Comparison of ENCODE assay signal across 33 mouse cellular contexts in the genomic region with DNA sequence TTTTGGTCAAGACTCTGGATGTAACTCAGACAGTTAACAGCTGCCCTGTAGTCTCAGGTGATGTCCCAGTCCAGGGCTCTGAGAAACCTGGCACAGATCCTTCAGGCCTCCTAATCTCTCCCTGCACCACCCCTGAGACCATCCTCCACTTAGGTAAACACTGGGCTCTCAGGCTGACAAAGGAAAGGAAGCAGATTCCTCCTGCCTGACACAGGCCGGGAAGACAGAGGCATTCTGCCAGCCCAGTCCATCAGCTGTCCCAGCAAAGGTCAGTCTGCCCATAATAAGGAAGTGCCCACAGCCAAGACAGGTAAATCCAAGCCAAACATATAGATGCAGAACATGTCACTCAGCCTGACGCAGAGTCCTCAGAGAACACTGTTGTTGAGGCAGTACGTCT. TPM values are rescaled to one million over a fixed set of nuclear protein-coding genes. Genes with fewer than 3 reads are reported as not detected.
DNase-seq lines count a peak whose midpoint lies in the region; ATAC-seq and TF ChIP-seq lines count a peak whose summit lies in the region.
"Had no signal": no experiment of that assay in that cellular context is flagged by ENCODE, and none has a peak within 500 bp of the region (broad histone marks: within the 10 kb centered on the region; RNA-seq: fewer than 3 reads in every experiment).

No protein-coding gene starts in this region.

- H3K27ac ChIP-seq in heart, embryonic 12.5 days (ENCODE audit: poor library complexity, severe bottlenecking), result peak overlapping the region; percentile 1; the same call in 1 of the 2 replicates
- 0 out of 2 replicates have a peak overlapping the region, but pooled peaks have one; percentile 4 for H3K27ac ChIP-seq in midbrain, embryonic 10.5 days (replicated peaks)
- H3K27ac ChIP-seq in midbrain, postnatal 0 days (ENCODE audit: low read depth, low read length), result no peak overlapping the region
- H3K27ac ChIP-seq in intestine, postnatal 0 days (ENCODE audit: low read depth, low read length), result no peak overlapping the region; the same call in 1 of the 2 replicates
- H3K27ac ChIP-seq in forebrain, embryonic 11.5 days (ENCODE audit: low read depth, low read length), result no peak overlapping the region
- H3K27ac ChIP-seq: embryonic facial prominence, embryonic 10.5 days; hindbrain, embryonic 10.5 days; kidney, postnatal 0 days; limb, embryonic 15.5 days; liver, embryonic 14.5 days had no signal

- ATAC-seq in heart, embryonic 12.5 days (ENCODE audit: insufficient number of reproducible peaks, low FRiP score), result peak; percentile 51; the same call in 1 of the 2 replicates
- ATAC-seq in midbrain, postnatal 0 days (ENCODE audit: low FRiP score), result no peak
- ATAC-seq in intestine, postnatal 0 days, result peak; percentile 39; the same call in 1 of the 2 replicates
- no peak for ATAC-seq in forebrain, embryonic 11.5 days (replicated peaks; ENCODE audit: low FRiP score)
- ATAC-seq: hindbrain, embryonic 16.5 days had no signal

- no peak for DNase-seq in heart, postnatal 4 days
- no peak for DNase-seq in midbrain, embryonic 10.5 days (ENCODE audit: low spot score)
- no peak for DNase-seq in midbrain, postnatal 0 days (ENCODE audit: low spot score)
- DNase-seq in yolk sac, embryonic 10.5 days (ENCODE audit: low spot score), result peak; percentile 28
- DNase-seq in forebrain, embryonic 11.5 days (ENCODE audit: low spot score), result no peak
- DNase-seq: adrenal gland, adult 8-10 months; B cell, adult 2 months; cerebellum, adult 11 months; cerebellum, postnatal 10 days; gastrocnemius, postnatal 36 days; kidney, adult 18-20 months; left cerebral cortex, postnatal 4 days; thymus, adult 18-20 months; thymus, postnatal 36 days had no signal

- H3K36me3 ChIP-seq in heart, embryonic 12.5 days, result no peaks in the 10 kb centered on the region
- H3K36me3 ChIP-seq in midbrain, embryonic 10.5 days, result no peaks in the 10 kb centered on the region
- no peaks in the 10 kb centered on the region for H3K36me3 ChIP-seq in midbrain, postnatal 0 days (ENCODE audit: insufficient read depth, low read length)
- no peaks in the 10 kb centered on the region for H3K36me3 ChIP-seq in intestine, postnatal 0 days (ENCODE audit: control insufficient read depth, insufficient read depth)
- H3K36me3 ChIP-seq in forebrain, embryonic 11.5 days (ENCODE audit: control insufficient read depth, insufficient read depth, low read length), result no peaks in the 10 kb centered on the region
- H3K36me3 ChIP-seq: embryonic facial prominence, embryonic 10.5 days; hindbrain, embryonic 10.5 days; limb, embryonic 15.5 days had no signal

- H3K4me3 ChIP-seq in heart, embryonic 12.5 days, result no peak overlapping the region
- H3K4me3 ChIP-seq in midbrain, embryonic 10.5 days, result no peak overlapping the region
- H3K4me3 ChIP-seq in midbrain, postnatal 0 days (ENCODE audit: low read depth, low read length), result no peak overlapping the region
- H3K4me3 ChIP-seq in intestine, postnatal 0 days (ENCODE audit: low read depth, low read length), result no peak overlapping the region
- H3K4me3 ChIP-seq in forebrain, embryonic 11.5 days (ENCODE audit: low read depth, low read length), result no peak overlapping the region
- H3K4me3 ChIP-seq: embryonic facial prominence, embryonic 10.5 days; hindbrain, embryonic 10.5 days; limb, embryonic 15.5 days had no signal

- H3K9ac ChIP-seq in heart, embryonic 12.5 days, result no peak overlapping the region
- H3K9ac ChIP-seq in midbrain, postnatal 0 days (replicated peaks; ENCODE audit: low read length, poor library complexity, severe bottlenecking), result no peak overlapping the region
- H3K9ac ChIP-seq in intestine, postnatal 0 days (ENCODE audit: low read depth, low read length), result no peak overlapping the region
- no peak overlapping the region for H3K9ac ChIP-seq in forebrain, embryonic 11.5 days (ENCODE audit: low read length)
- H3K9ac ChIP-seq: limb, embryonic 15.5 days; liver, embryonic 14.5 days had no signal

- 60% methylated on average over 3 of the region's 3 CpGs for WGBS in heart, embryonic 12.5 days
- 71% methylated on average over 3 of the region's 3 CpGs for WGBS in midbrain, embryonic 10.5 days
- WGBS in midbrain, postnatal 0 days, result 74% methylated on average over 3 of the region's 3 CpGs
- 40% methylated on average over 3 of the region's 3 CpGs for WGBS in intestine, postnatal 0 days
- 73% methylated on average over 3 of the region's 3 CpGs for WGBS in forebrain, embryonic 11.5 days

- no peaks in the 10 kb centered on the region; the same call in 1 of the 2 replicates for H3K27me3 ChIP-seq in heart, embryonic 12.5 days (replicated peaks)
- H3K27me3 ChIP-seq in midbrain, embryonic 10.5 days (ENCODE audit: low read depth, poor library complexity, severe bottlenecking), result 0 out of 2 replicates have a peak, but pooled peaks cover 3% of the 10 kb centered on the region
- no peaks in the 10 kb centered on the region for H3K27me3 ChIP-seq in midbrain, postnatal 0 days (ENCODE audit: insufficient read depth, low read length)
- no peaks in the 10 kb centered on the region for H3K27me3 ChIP-seq in intestine, postnatal 0 days (replicated peaks; ENCODE audit: control insufficient read depth, insufficient read depth, low read length)
- no peaks in the 10 kb centered on the region for H3K27me3 ChIP-seq in forebrain, embryonic 11.5 days (ENCODE audit: control insufficient read depth, insufficient read depth, low read length)
- H3K27me3 ChIP-seq: CH12.LX; limb, embryonic 15.5 days had no signal

- H3K9me3 ChIP-seq in heart, embryonic 12.5 days (replicated peaks), result peaks cover 6% of the 10 kb centered on the region; the same call in 1 of the 2 replicates
- peaks cover 5% of the 10 kb centered on the region; the same call in 1 of the 2 replicates for H3K9me3 ChIP-seq in midbrain, embryonic 10.5 days (replicated peaks)
- H3K9me3 ChIP-seq in midbrain, postnatal 0 days (ENCODE audit: low read length), result no peaks in the 10 kb centered on the region
- H3K9me3 ChIP-seq in intestine, postnatal 0 days (ENCODE audit: control insufficient read depth), result no peaks in the 10 kb centered on the region
- no peaks in the 10 kb centered on the region for H3K9me3 ChIP-seq in forebrain, embryonic 11.5 days (ENCODE audit: control insufficient read depth, low read length)
- H3K9me3 ChIP-seq: limb, embryonic 15.5 days had no signal

- H3K4me1 ChIP-seq in heart, embryonic 12.5 days (replicated peaks), result peaks cover 1% of the 10 kb centered on the region; the same call in 1 of the 2 replicates
- peaks cover 4% of the 10 kb centered on the region; the same call in 1 of the 2 replicates for H3K4me1 ChIP-seq in midbrain, embryonic 10.5 days
- H3K4me1 ChIP-seq in midbrain, postnatal 0 days (ENCODE audit: insufficient read depth, low read length), result no peaks in the 10 kb centered on the region
- 0 out of 2 replicates have a peak, but pooled peaks cover 6% of the 10 kb centered on the region for H3K4me1 ChIP-seq in intestine, postnatal 0 days (replicated peaks; ENCODE audit: control insufficient read depth, insufficient read depth, low read length)
- no peaks in the 10 kb centered on the region for H3K4me1 ChIP-seq in forebrain, embryonic 11.5 days (replicated peaks; ENCODE audit: control insufficient read depth, insufficient read depth, low read length)

- no peak for TF ChIP-seq CTCF in midbrain, postnatal 0 days (IDR thresholded peaks at IDR 0.05)
- TF ChIP-seq CTCF in intestine, postnatal 0 days (IDR thresholded peaks at IDR 0.05; ENCODE audit: low read depth), result no peak

- H3K4me2 ChIP-seq in heart, embryonic 12.5 days, result no peak overlapping the region
- no peak overlapping the region for H3K4me2 ChIP-seq in midbrain, postnatal 0 days (ENCODE audit: low read depth, low read length, poor library complexity, severe bottlenecking)
- no peak overlapping the region for H3K4me2 ChIP-seq in intestine, postnatal 0 days (replicated peaks; ENCODE audit: low read depth)
- H3K4me2 ChIP-seq in forebrain, embryonic 11.5 days (ENCODE audit: low read depth, low read length, severe bottlenecking), result no peak overlapping the region
- H3K4me2 ChIP-seq: limb, embryonic 15.5 days had no signal

RNA-seq across cellular contexts. Expression of gene Calm2, which starts 36.1 kb away (rescaled TPM):
- polyA plus RNA-seq in heart, embryonic 12.5 days (2016; fragmentation: Nextera tagmentation; extraction: Ambion mirVana), result 619 and 647 TPM in 2 replicates
- 100 to 1,000 TPM; 289 to 299 TPM for total RNA-seq in heart, postnatal 4 days (2021)
- polyA plus RNA-seq in midbrain, embryonic 10.5 days (2016; fragmentation: Nextera tagmentation; extraction: Ambion mirVana), result 1,154 and 1,167 TPM in 2 replicates
- 1,303 and 1,380 TPM in 2 replicates for total RNA-seq in midbrain, postnatal 0 days (2014; rRNA removed)
- 3,238 and 3,263 TPM in 2 replicates for polyA plus RNA-seq in midbrain, postnatal 0 days (2015; fragmentation: Nextera tagmentation; extraction: Ambion mirVana)
- polyA plus RNA-seq in intestine, postnatal 0 days (2015; fragmentation: Nextera tagmentation; extraction: Ambion mirVana), result 756 and 774 TPM in 2 replicates
- polyA plus RNA-seq in forebrain, embryonic 11.5 days (2014; fragmentation: Nextera tagmentation; extraction: Ambion mirVana), result 1,239 and 1,306 TPM in 2 replicates

RNA-seq across cellular contexts. Expression of gene Stpg4, which starts 55.3 kb away (rescaled TPM):
- polyA plus RNA-seq in heart, embryonic 12.5 days (2016; fragmentation: Nextera tagmentation; extraction: Ambion mirVana), result not detected in 2 replicates
- total RNA-seq in heart, postnatal 4 days (2021), result not detected
- not detected in 2 replicates for polyA plus RNA-seq in midbrain, embryonic 10.5 days (2016; fragmentation: Nextera tagmentation; extraction: Ambion mirVana)
- total RNA-seq in midbrain, postnatal 0 days (2014; rRNA removed), result not detected in 2 replicates
- polyA plus RNA-seq in midbrain, postnatal 0 days (2015; fragmentation: Nextera tagmentation; extraction: Ambion mirVana), result 0.27 and 0.28 TPM in 2 replicates
- polyA plus RNA-seq in intestine, postnatal 0 days (2015; fragmentation: Nextera tagmentation; extraction: Ambion mirVana), result not detected in 2 replicates
- polyA plus RNA-seq in forebrain, embryonic 11.5 days (2014; fragmentation: Nextera tagmentation; extraction: Ambion mirVana), result not detected in 2 replicates
- total RNA-seq: adrenal gland, adult 8-10 months; CH12.LX; gastrocnemius, postnatal 36 days; heart, adult 8-10 months; layer of hippocampus, adult 18-20 months; layer of hippocampus, postnatal 14 days; left cerebral cortex, adult 8-10 months; left cerebral cortex, postnatal 4 days; megakaryocyte-erythroid progenitor cell, adult 5-6 weeks; MEL; neutrophil, adult 5-6 weeks had no signal
- polyA plus RNA-seq: cortical plate, adult 2 months; embryonic facial prominence, embryonic 10.5 days; heart, embryonic 16.5 days; hindbrain, embryonic 10.5 days; kidney, postnatal 0 days; limb, embryonic 15.5 days; liver, embryonic 14.5 days; stomach, embryonic 14.5 days had no signal

Comparison
In these comparisons a context has a peak if more than half of its experiments do, and no peak if none do; other contexts are left out.
1. H3K27ac ChIP-seq: peak in heart, embryonic 12.5 days (single experiment) and midbrain, embryonic 10.5 days (single experiment); none in midbrain, postnatal 0 days (single experiment), intestine, postnatal 0 days (single experiment) and forebrain, embryonic 11.5 days (single experiment).
2. ATAC-seq: peak in heart, embryonic 12.5 days (single experiment) and intestine, postnatal 0 days (single experiment); none in midbrain, postnatal 0 days (single experiment) and forebrain, embryonic 11.5 days (single experiment).